Mouse (Mus musculus) forebrain, postnatal 0 days (tissue): ENCODE data around the gene Glod5. TPM values are rescaled to one million over a fixed set of nuclear protein-coding genes. Genes with fewer than 3 reads are reported as not detected.

Experiments used
- ATAC-seq: fragments of 200-750 bp; cut with Nextera tagmentation; 2 replicates; pipeline ENCODE4 v1.8.0; 2017; ENCODE audit warnings: mild to moderate bottlenecking, moderate library complexity
- DNase-seq: peaks from one replicate; pipeline ENCODE4 v3.0.0-alpha.2; 2015
- H3K27ac ChIP-seq: fragments of 300-500 bp; sonication (generic); 2 replicates; pipeline ENCODE4 v1.5.1; 2014; ENCODE audit warnings: low read depth, mild to moderate bottlenecking, antibody characterized with exemption, low read length, moderate library complexity, mixed read lengths
- H3K27me3 ChIP-seq: fragments of 300-500 bp; sonication (generic); 2 replicates; pipeline ENCODE4 v1.6.1; 2014; ENCODE audit warnings: mild to moderate bottlenecking, low read length, mixed read lengths; ENCODE audit not compliant: insufficient read depth
- H3K36me3 ChIP-seq: fragments of 300-500 bp; sonication (generic); 2 replicates; pipeline ENCODE4 v1.6.1; 2014; ENCODE audit warnings: mild to moderate bottlenecking, moderate library complexity; ENCODE audit not compliant: insufficient read depth
- H3K4me1 ChIP-seq: fragments of 300-500 bp; sonication (generic); 2 replicates; pipeline ENCODE4 v1.6.1; 2014; ENCODE audit warnings: antibody characterized with exemption; ENCODE audit not compliant: insufficient read depth
- H3K4me2 ChIP-seq: fragments of 300-500 bp; sonication (generic); 2 replicates; pipeline ENCODE4 v1.6.1; 2014; ENCODE audit warnings: low read depth, mild to moderate bottlenecking, moderate library complexity
- H3K4me3 ChIP-seq: fragments of 300-500 bp; sonication (generic); 2 replicates; pipeline ENCODE4 v1.5.1; 2014; ENCODE audit warnings: low read depth, low read length, mixed read lengths
- H3K9ac ChIP-seq: fragments of 300-500 bp; sonication (generic); 2 replicates; pipeline ENCODE4 v1.6.1; 2014; ENCODE audit warnings: mild to moderate bottlenecking
- H3K9me3 ChIP-seq: fragments of 300-500 bp; sonication (generic); 2 replicates; pipeline ENCODE4 v1.6.1; 2016; ENCODE audit warnings: low read length
- CTCF ChIP-seq: sonication (generic); IDR thresholded peaks from 2 replicates; pipeline ENCODE4 v1.5.1; 2016; ENCODE audit warnings: antibody characterized with exemption, control low read depth, low read depth
- WGBS: fragments of 180-500 bp; shearing (Covaris S2); extraction: QIAGEN DNeasy Blood & Tissue Kit; methylation state at CpG from one replicate; pipeline ENCODE4 v1.1.7; 2014; 5-methylcytosine and 5-hydroxymethylcytosine counted together
- polyA plus RNA-seq: library from polyadenylated mRNA; unstranded; fragments of >200 nt; fragmentation: Nextera tagmentation; extraction: Ambion mirVana; gene quantifications from 2 replicates; pipeline ENCODE4 v1.2.1, GENCODE M21; 2015
- total RNA-seq: library from RNA; depleted of rRNA; stranded (reverse); fragments of >200 nt; gene quantifications from 2 replicates; pipeline ENCODE4 v1.2.3, GENCODE M21; 2014; rRNA removed

Gene Glod5
- total and polyA plus RNA-seq, 2 experiments from 2014 or later, result 0.43 to 1.2 TPM

- no peak for ATAC-seq
- no peaks in the 10 kb centered on the region for H3K9me3 ChIP-seq
- no peak overlapping the region for H3K9ac ChIP-seq
- no peak overlapping the region for H3K4me3 ChIP-seq
- no peak for DNase-seq
- H3K4me1 ChIP-seq, result no peaks in the 10 kb centered on the region
- WGBS, result 94% methylated on average over 6 of the region's 9 CpGs
- no peak for TF ChIP-seq CTCF
- H3K27ac ChIP-seq, result no peak overlapping the region
- H3K4me2 ChIP-seq, result no peak overlapping the region
- H3K36me3 ChIP-seq, result no peaks in the 10 kb centered on the region
- H3K27me3 ChIP-seq, result no peaks in the 10 kb centered on the region
Measured at GRCm38 (mm10) chrX:7967596-7968201, 50.6 kb downstream of the Glod5 start.

DNA sequence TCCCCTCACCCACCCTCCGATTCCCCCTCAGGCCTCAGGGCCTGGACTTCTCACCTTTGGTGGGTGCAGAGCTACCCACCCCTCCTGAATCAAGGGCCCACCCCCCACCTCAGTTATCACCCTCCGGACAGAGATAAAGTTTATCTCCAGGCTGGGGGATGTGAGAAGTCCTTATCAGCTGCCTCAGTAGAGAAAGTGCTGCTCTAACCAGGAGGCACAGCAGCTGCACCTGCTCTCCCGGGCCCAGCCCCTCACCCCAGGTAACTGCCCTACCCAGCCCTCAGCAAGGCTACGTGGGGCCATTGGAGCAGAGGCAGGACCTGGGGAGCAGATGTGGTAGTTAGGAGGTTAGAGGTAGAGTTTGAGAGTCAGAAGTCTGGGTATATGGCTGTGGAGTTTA lies 52.1 kb downstream of the Glod5 start:
- Histone ChIP-seq H3K4me2 (no peak overlapping the region), H3K27ac (no peak overlapping the region), H3K4me1 (no peaks in the 10 kb centered on the region), H3K27me3 (no peaks in the 10 kb centered on the region), H3K9me3 (no peaks in the 10 kb centered on the region), H3K36me3 (no peaks in the 10 kb centered on the region), H3K4me3 (no peak overlapping the region), H3K9ac (no peak overlapping the region)
- DNase-seq, result no peak
- WGBS, result 85% methylated on average over 4 of the region's 4 CpGs
- no peak for ATAC-seq
- no peak for TF ChIP-seq CTCF

DNA sequence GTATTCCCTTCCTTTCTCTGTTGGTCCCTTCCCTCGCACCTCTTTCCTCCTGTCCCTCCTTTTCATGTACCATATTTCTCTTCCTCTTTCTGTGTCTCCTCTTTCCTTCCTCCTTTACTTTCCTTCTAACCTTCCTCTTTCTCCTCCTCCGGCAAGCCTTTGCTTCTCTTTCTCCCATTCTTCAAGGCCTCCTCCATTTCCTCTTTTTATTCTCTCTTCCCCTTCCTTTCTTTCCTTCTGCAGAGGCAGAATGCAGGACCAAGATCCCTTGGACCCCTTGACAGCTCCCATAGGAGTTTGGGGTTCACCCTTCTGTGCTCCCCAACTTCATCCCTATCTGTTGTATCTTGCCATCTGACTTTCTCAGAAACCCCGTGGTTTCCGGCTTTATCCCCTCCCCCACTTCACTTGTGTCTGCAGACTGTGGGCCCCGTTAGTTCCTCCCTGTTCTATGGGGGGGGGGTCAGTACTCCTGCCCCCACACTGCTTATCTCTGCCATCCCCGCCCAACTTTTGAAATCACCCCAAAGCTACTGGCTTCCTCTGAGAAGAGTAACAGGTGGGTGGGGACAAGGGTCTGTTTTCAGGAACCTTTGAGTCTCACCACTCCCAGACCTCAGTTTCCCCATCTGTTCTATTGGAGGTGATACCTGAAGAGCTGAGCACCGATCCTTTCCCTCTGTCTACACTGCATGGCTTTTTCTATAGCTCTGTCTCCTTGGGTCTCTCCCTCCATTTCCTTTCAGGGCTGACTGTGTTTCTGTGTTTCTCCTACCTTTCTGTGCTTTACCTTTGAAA lies 54.3 kb downstream of the Glod5 start:
- Histone ChIP-seq H3K4me1 (no peaks in the 10 kb centered on the region), H3K9ac (no peak overlapping the region), H3K36me3 (no peaks in the 10 kb centered on the region), H3K4me2 (no peak overlapping the region), H3K27me3 (no peaks in the 10 kb centered on the region), H3K27ac (no peak overlapping the region), H3K4me3 (no peak overlapping the region), H3K9me3 (no peaks in the 10 kb centered on the region)
- no peak for TF ChIP-seq CTCF
- no peak for ATAC-seq
- DNase-seq, result no peak
- 81% methylated on average over 7 of the region's 7 CpGs for WGBS

DNA sequence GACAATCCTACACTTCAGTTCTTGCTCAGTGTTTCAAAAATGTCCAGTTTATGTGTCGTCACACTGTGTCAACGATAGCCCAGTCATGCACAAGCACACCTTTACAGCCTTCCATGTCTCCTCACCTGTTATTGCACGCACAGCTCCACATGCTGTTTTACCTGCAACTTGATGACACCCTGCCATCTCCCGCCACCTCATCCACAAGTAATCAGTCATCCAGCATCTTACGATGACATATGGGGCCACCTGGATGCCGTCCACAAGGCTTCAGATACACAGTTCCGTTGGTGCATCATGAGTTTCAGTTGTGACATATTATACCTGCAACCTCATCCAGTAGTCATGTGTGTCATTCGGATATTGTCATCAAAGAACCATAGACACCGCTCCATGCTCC lies 59.4 kb downstream of the Glod5 start:
- ATAC-seq, result no peak
- no peak for TF ChIP-seq CTCF
- H3K27ac ChIP-seq, result no peak overlapping the region
- no peaks in the 10 kb centered on the region for H3K4me1 ChIP-seq
- H3K9ac ChIP-seq, result no peak overlapping the region
- no peak overlapping the region for H3K4me2 ChIP-seq
- no peaks in the 10 kb centered on the region for H3K9me3 ChIP-seq
- no peaks in the 10 kb centered on the region for H3K36me3 ChIP-seq
- no peak for DNase-seq
- no peaks in the 10 kb centered on the region for H3K27me3 ChIP-seq
- 92% methylated on average over 9 of the region's 9 CpGs for WGBS
- no peak overlapping the region for H3K4me3 ChIP-seq

Other genes starting within 250 kb of the Glod5 start
- gene Gripap1, start 228.7 kb downstream of the Glod5 start, total RNA-seq, result 40.7 and 41.5 TPM in 2 replicates
- gene Gripap1, start 228.7 kb downstream of the Glod5 start, polyA plus RNA-seq, result 46.0 and 62.4 TPM in 2 replicates
- 2.2 and 2.6 TPM in 2 replicates for gene Kcnd1, start 196.2 kb downstream of the Glod5 start, total RNA-seq
- 4.1 and 4.8 TPM in 2 replicates for gene Kcnd1, start 196.2 kb downstream of the Glod5 start, polyA plus RNA-seq
- gene Otud5, start 177.1 kb downstream of the Glod5 start, total RNA-seq, result 73.7 and 76.8 TPM in 2 replicates
- 39.6 and 40.3 TPM in 2 replicates for gene Otud5, start 177.1 kb downstream of the Glod5 start, polyA plus RNA-seq
- gene Pim2, start 140.2 kb downstream of the Glod5 start, total RNA-seq, result 12.2 and 13.4 TPM in 2 replicates
- 20.3 and 21.8 TPM in 2 replicates for gene Pim2, start 140.2 kb downstream of the Glod5 start, polyA plus RNA-seq
- 36.3 and 39.1 TPM in 2 replicates for gene Slc35a2, start 134.5 kb downstream of the Glod5 start, total RNA-seq
- gene Slc35a2, start 134.5 kb downstream of the Glod5 start, polyA plus RNA-seq, result 34.5 and 40.6 TPM in 2 replicates
- gene Pqbp1, start 119.2 kb downstream of the Glod5 start, total RNA-seq, result 125 and 143 TPM in 2 replicates
- 226 and 229 TPM in 2 replicates for gene Pqbp1, start 119.2 kb downstream of the Glod5 start, polyA plus RNA-seq
- gene Timm17b, start 119.1 kb downstream of the Glod5 start, total RNA-seq, result 39.6 and 42.9 TPM in 2 replicates
- 129 and 151 TPM in 2 replicates for gene Timm17b, start 119.1 kb downstream of the Glod5 start, polyA plus RNA-seq
- gene Gm10491, start 110.7 kb downstream of the Glod5 start, total RNA-seq, result not detected in 2 replicates
- gene Gm10491, start 110.7 kb downstream of the Glod5 start, polyA plus RNA-seq, result not detected in 2 replicates
- gene Gm10490, start 109.0 kb downstream of the Glod5 start, total RNA-seq, result 1.2 TPM in 1 of 2 replicates, not detected in the other
- not detected in 2 replicates for gene Gm10490, start 109.0 kb downstream of the Glod5 start, polyA plus RNA-seq
- 69.6 and 85.4 TPM in 2 replicates for gene Pcsk1n, start 98.7 kb downstream of the Glod5 start, total RNA-seq
- gene Pcsk1n, start 98.7 kb downstream of the Glod5 start, polyA plus RNA-seq, result 344 and 434 TPM in 2 replicates
- not detected in 2 replicates for gene Eras, start 89.9 kb downstream of the Glod5 start, total RNA-seq
- not detected in 2 replicates for gene Eras, start 89.9 kb downstream of the Glod5 start, polyA plus RNA-seq
- gene Hdac6, start 70.6 kb downstream of the Glod5 start, total RNA-seq, result 62.3 and 87.3 TPM in 2 replicates
- 42.3 and 51.8 TPM in 2 replicates for gene Hdac6, start 70.6 kb downstream of the Glod5 start, polyA plus RNA-seq
- gene Gata1, start 40.4 kb downstream of the Glod5 start, total RNA-seq, result 0.15 TPM in 1 of 2 replicates, not detected in the other
- not detected in 2 replicates for gene Gata1, start 40.4 kb downstream of the Glod5 start, polyA plus RNA-seq
- 38.7 and 46.1 TPM in 2 replicates for gene Suv39h1, start 56.3 kb upstream of the Glod5 start, total RNA-seq
- gene Suv39h1, start 56.3 kb upstream of the Glod5 start, polyA plus RNA-seq, result 33.7 and 37.7 TPM in 2 replicates
- 0.81 and 0.85 TPM in 2 replicates for gene Was, start 72.0 kb upstream of the Glod5 start, total RNA-seq
- 0.09 and 0.30 TPM in 2 replicates for gene Was, start 72.0 kb upstream of the Glod5 start, polyA plus RNA-seq
- 261 and 316 TPM in 2 replicates for gene Wdr13, start 114.4 kb upstream of the Glod5 start, total RNA-seq
- 45.2 and 58.4 TPM in 2 replicates for gene Wdr13, start 114.4 kb upstream of the Glod5 start, polyA plus RNA-seq
- gene Rbm3, start 127.4 kb upstream of the Glod5 start, total RNA-seq, result 581 and 651 TPM in 2 replicates
- gene Rbm3, start 127.4 kb upstream of the Glod5 start, polyA plus RNA-seq, result 541 and 677 TPM in 2 replicates
- 16.3 and 19.3 TPM in 2 replicates for gene Tbc1d25, start 157.7 kb upstream of the Glod5 start, total RNA-seq
- gene Tbc1d25, start 157.7 kb upstream of the Glod5 start, polyA plus RNA-seq, result 19.4 and 22.7 TPM in 2 replicates
- 11.3 and 14.3 TPM in 2 replicates for gene Ebp, start 175.0 kb upstream of the Glod5 start, total RNA-seq
- 20.0 and 23.9 TPM in 2 replicates for gene Ebp, start 175.0 kb upstream of the Glod5 start, polyA plus RNA-seq
- 37.0 and 45.8 TPM in 2 replicates for gene Porcn, start 188.0 kb upstream of the Glod5 start, total RNA-seq
- 39.4 and 46.6 TPM in 2 replicates for gene Porcn, start 188.0 kb upstream of the Glod5 start, polyA plus RNA-seq
- 36.9 and 44.9 TPM in 2 replicates for gene Ftsj1, start 233.9 kb upstream of the Glod5 start, total RNA-seq
- 40.0 and 45.4 TPM in 2 replicates for gene Ftsj1, start 233.9 kb upstream of the Glod5 start, polyA plus RNA-seq